Mouse (Mus musculus) stomach, embryonic 16.5 days (tissue): ENCODE measurements around the gene Gpam. TPM values are rescaled to one million over a fixed set of nuclear protein-coding genes. Genes with fewer than 3 reads are reported as not detected.

ENCODE experiments used
- ATAC-seq: fragments of 200-750 bp; cut with Nextera tagmentation; 2 replicates; pipeline ENCODE4 v1.8.0; 2017; ENCODE audit warnings: moderate number of reproducible peaks, moderate TSS enrichment; ENCODE audit not compliant: insufficient read depth, low FRiP score
- H3K27ac ChIP-seq: fragments of 300-500 bp; sonication (generic); 2 replicates; pipeline ENCODE4 v1.5.1; 2014; ENCODE audit warnings: low read length
- H3K27me3 ChIP-seq: fragments of 300-500 bp; sonication (generic); 2 replicates; pipeline ENCODE4 v1.6.1; 2014; ENCODE audit warnings: low read length, control low read depth, mixed read lengths; ENCODE audit not compliant: control insufficient read depth, insufficient read depth
- H3K36me3 ChIP-seq: fragments of 300-500 bp; sonication (generic); 2 replicates; pipeline ENCODE4 v1.6.1; 2014; ENCODE audit warnings: low read length; ENCODE audit not compliant: control insufficient read depth, insufficient read depth
- H3K4me1 ChIP-seq: fragments of 300-500 bp; sonication (generic); 2 replicates; pipeline ENCODE4 v1.6.1; 2014; ENCODE audit warnings: low read length, control low read depth, mixed read lengths; ENCODE audit not compliant: control insufficient read depth, insufficient read depth
- H3K4me2 ChIP-seq: fragments of 300-500 bp; sonication (generic); 2 replicates; pipeline ENCODE4 v1.6.1; 2014; ENCODE audit warnings: low read depth, low read length, mixed read lengths
- H3K4me3 ChIP-seq: fragments of 300-500 bp; sonication (generic); replicated peaks from 2 replicates; pipeline ENCODE4 v1.5.1; 2014; ENCODE audit warnings: mild to moderate bottlenecking, low read length
- H3K9ac ChIP-seq: fragments of 300-500 bp; sonication (generic); 2 replicates; pipeline ENCODE4 v1.6.1; 2014; ENCODE audit warnings: low read length
- H3K9me3 ChIP-seq: fragments of 300-500 bp; sonication (generic); replicated peaks from 2 replicates; pipeline ENCODE4 v1.6.1; 2016; ENCODE audit warnings: low read length, control low read depth; ENCODE audit not compliant: control insufficient read depth
- WGBS: fragments of 180-500 bp; shearing (Covaris S2); extraction: QIAGEN DNeasy Blood & Tissue Kit; methylation state at CpG from one replicate; pipeline ENCODE4 v1.1.7; 2014; 5-methylcytosine and 5-hydroxymethylcytosine counted together
- polyA plus RNA-seq: library from polyadenylated mRNA; unstranded; fragments of >200 nt; fragmentation: Nextera tagmentation; extraction: Ambion mirVana; gene quantifications from 2 replicates; pipeline ENCODE4 v1.2.1, GENCODE M21; 2015

The Gpam gene
- polyA plus RNA-seq, 1 experiment from 2014 or later, result 23.3 TPM

DNA sequence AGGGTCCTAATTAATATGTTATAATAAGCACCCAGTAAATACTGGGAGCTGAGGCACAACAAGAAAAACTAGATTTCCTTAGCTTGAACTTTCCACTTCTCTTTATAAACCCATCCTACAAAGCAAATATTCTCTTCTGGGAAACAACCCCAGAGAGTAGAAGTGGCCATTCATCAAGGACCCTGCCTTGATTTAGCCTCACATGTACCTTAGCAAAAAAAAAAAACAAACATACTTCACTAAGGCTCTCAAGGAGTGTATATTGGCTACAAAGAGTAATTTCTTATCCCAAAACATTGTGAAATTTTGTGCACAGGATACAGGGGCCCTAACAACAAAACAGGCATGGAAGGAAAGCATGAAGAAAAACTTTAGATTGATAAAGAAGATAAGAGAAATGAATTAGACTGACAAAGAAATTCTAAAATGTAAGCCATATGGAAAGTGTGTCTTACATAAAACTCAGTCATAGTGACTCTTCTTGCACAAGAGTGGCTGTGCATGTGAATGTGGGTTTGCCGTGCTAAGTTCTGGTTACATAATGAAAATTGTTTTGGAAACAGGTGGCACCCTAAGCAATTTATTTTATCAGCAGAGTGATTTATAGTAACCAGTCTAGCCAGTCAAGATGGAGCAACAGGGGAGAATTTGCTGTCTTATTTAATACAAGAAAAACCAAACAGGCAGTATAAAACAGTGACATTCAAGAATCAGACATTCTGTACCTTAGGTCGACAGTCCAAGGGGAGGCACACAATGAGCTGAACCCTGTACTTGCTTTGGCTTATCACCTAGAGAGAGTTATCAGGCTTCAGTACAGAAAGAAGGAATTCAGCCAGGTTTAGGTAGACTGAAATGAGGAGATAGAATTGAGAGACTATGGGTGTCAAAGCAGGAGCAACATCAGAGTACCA, 26.6 kb downstream of the Gpam start:
- Histone ChIP-seq H3K4me3 (peak overlapping the region; percentile 96), H3K27me3 (no peaks in the 10 kb centered on the region), H3K27ac (peak overlapping the region; percentile 90), H3K9me3 (no peaks in the 10 kb centered on the region), H3K9ac (peak overlapping the region; percentile 92), H3K4me1 (peaks cover 19% of the 10 kb centered on the region), H3K36me3 (no peaks in the 10 kb centered on the region), H3K4me2 (peak overlapping the region; percentile 96)
- WGBS, result 53% methylated on average over 2 of the region's 2 CpGs
- no peak for ATAC-seq

DNA sequence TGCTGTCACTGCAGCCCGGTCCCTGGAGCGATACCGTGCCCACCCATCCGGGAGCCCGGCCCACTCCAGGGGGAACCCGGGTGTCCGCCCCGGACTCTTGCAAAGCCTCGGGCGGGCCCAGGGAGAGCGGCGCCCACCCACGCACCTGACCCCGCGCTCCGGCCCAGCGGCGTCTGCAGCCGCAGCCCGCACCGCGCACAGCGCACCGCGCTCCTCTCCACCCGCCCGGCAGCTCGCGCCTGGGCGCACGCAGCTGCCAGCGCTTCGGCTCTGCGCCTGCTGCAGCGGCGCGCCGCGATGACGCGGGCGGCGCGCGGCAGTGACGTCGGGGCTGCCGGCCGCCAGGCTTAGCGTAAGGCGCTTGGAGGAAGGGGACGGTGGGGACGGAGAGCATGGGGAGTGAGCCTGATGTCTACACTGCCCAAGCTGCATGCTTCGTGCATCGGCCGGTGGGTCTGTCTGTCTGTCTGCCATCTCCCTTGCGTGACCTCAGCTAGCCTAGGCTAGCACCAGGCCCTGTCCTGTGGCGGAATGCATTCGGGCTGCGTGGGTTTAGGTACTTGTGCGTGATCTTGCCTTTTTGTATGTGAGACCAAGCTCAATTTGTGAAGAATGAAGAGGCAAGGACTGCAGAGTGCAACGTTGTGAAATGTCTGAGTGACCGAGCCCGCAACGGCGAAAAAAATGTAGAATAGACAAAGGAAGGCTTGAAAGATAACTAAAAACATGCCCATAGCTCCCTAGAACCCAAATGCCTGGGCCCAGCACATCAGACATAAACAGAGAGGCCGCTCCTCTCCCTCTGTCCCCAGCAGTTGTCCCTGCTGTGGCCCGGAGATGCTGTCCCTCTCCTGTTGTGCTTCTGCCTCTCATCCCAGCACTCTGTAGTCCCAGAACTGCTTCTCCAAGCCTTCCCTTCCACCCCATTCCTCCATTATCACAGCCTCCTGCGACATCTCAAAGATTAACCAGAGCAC, 27.6 kb downstream of the Gpam start:
- 1% methylated on average over 69 of the region's 69 CpGs for WGBS
- peak; percentile 88 for ATAC-seq

DNA sequence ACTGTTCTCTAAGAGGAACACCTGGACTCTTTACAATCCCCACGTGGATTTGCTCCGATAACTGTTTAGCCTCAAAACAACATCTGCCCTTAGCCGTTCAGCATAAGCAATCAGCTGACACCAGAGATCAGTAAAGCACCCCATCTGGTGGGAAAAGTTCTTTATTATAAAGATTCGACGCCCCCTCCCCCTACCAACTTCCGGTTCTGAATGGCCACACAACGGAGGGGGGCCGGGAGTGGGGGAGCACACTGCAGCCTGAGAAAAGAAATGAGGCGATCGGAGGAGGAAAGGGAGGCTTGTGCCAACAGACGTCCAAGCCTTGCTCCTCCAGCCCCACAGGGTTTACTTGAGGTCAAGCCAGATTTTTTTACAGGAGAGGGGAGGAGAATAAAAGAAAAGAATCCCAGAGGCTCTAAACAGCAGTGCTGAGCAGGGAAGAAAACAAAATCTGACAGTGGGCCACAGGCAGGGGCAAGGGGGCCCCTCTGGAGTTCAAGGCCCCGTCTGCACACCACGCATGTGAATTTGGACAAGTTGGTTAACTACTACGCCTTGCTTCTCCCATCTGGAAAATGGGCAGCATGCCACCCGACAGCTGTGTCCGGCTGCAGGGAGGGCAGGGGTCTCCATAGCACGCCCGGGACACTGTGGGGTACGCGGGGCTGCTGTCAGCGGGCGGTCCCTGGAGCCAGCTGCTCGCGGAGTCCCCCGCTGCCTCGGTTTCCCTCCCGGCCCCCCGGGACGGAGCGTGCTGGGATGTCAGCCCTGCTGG, 28.4 kb downstream of the Gpam start:
- H3K27ac ChIP-seq, result peak overlapping the region; percentile 90
- ATAC-seq, result peak; percentile 71
- H3K9me3 ChIP-seq, result no peaks in the 10 kb centered on the region
- H3K4me2 ChIP-seq, result peak overlapping the region; percentile 96
- no peaks in the 10 kb centered on the region for H3K27me3 ChIP-seq
- H3K4me3 ChIP-seq, result peak overlapping the region; percentile 96
- WGBS, result under 1% methylated on average over 30 of the region's 30 CpGs
- no peaks in the 10 kb centered on the region for H3K36me3 ChIP-seq
- peak overlapping the region; percentile 92 for H3K9ac ChIP-seq
- peaks cover 19% of the 10 kb centered on the region for H3K4me1 ChIP-seq

More for the DNA sequence above, 27.6 kb downstream of the Gpam start:
- no peaks in the 10 kb centered on the region for H3K9me3 ChIP-seq
- H3K9ac ChIP-seq, result peak overlapping the region; percentile 92
- H3K4me3 ChIP-seq, result peak overlapping the region; percentile 96
- peak overlapping the region; percentile 96 for H3K4me2 ChIP-seq
- H3K27ac ChIP-seq, result peak overlapping the region; percentile 90
- H3K27me3 ChIP-seq, result no peaks in the 10 kb centered on the region
- peaks cover 19% of the 10 kb centered on the region for H3K4me1 ChIP-seq
- H3K36me3 ChIP-seq, result no peaks in the 10 kb centered on the region

DNA sequence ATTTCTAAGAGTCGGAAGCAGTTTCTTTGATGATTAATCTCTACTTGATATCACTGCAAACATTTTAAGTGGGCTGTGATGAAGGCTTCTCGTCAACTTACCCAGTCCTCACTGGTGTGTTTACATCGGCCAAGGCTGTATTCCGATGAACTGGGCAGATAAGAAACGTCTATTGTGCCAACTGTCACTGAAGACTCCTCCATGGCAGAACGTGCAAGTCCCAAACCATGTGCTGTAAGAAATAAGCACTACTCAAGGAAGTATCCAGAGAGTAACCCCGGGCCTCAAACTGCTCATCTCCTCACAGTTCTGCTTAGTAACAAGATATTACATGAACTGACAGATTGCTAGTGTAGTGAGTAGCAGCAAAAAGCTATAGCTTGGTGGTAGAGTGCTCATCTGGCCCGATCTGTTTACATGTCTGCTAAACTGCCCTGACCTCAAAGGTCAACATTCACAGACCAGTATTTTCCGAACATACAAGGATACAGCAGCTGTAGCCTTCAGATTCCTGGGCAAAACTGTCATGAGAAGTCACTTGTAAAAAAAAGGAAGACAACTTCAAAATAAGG, 29.6 kb downstream of the Gpam start:
- Histone ChIP-seq H3K27ac (peak overlapping the region; percentile 22; the same call in 1 of the 2 replicates), H3K4me2 (peak overlapping the region; percentile 9; the same call in 1 of the 2 replicates)

DNA sequence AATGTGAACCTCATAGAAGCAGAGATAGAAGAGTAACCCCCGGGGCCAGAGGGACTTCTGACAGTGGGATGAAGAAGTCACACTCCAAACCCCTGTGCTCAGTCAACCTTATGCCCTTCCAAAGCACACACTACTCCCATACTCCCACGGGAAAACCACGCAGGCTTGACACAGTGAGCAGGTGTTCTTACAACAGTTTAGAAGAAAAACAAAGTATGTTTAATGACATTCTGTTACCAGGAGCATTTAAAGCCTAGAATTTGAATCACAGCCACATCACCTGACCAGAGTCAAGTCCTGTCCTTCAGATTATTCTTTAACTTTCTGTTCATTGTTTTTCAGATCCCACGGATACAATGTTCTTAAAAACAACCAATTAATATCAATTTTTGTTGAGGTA, 30.4 kb downstream of the Gpam start:
- no peaks in the 10 kb centered on the region for H3K36me3 ChIP-seq
- no peak overlapping the region for H3K4me3 ChIP-seq
- ATAC-seq, result no peak
- WGBS, result 67% methylated on average over 4 of the region's 4 CpGs
- H3K9ac ChIP-seq, result no peak overlapping the region
- peaks cover 20% of the 10 kb centered on the region for H3K4me1 ChIP-seq
- no peaks in the 10 kb centered on the region for H3K27me3 ChIP-seq
- no peaks in the 10 kb centered on the region for H3K9me3 ChIP-seq
- H3K27ac ChIP-seq, result no peak overlapping the region
- H3K4me2 ChIP-seq, result no peak overlapping the region

More for the DNA sequence above, 29.6 kb downstream of the Gpam start:
- Histone ChIP-seq H3K4me3 (no peak overlapping the region), H3K4me1 (peaks cover 16% of the 10 kb centered on the region), H3K36me3 (no peaks in the 10 kb centered on the region), H3K9me3 (no peaks in the 10 kb centered on the region), H3K9ac (peak overlapping the region; percentile 21; the same call in 1 of the 2 replicates), H3K27me3 (no peaks in the 10 kb centered on the region)
- WGBS, result 24% methylated on average over 9 of the region's 9 CpGs
- ATAC-seq, result no peak

DNA sequence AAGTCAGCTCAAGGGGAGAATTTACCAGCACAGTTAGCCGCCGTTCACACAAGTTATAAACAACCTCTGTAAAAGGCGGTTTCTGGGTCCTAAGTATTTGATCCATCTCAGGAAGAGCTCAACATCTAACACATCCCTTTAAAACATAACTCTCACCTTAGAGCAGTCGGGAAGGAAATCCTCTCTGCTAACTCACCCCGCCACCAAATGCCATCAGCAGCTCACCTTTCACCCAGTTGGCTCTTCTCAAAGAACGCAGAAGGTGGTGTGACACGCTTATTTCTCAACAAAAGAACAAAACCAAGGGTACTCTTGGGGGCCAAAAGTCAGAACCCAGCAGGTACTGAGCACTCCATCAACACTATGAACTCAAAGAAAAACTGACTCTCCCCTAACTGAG, 31.5 kb downstream of the Gpam start:
- 59% methylated on average over 7 of the region's 7 CpGs for WGBS
- Histone ChIP-seq H3K27me3 (no peaks in the 10 kb centered on the region), H3K4me1 (peaks cover 21% of the 10 kb centered on the region), H3K4me2 (no peak overlapping the region), H3K27ac (no peak overlapping the region), H3K4me3 (no peak overlapping the region), H3K9ac (no peak overlapping the region), H3K9me3 (no peaks in the 10 kb centered on the region), H3K36me3 (no peaks in the 10 kb centered on the region)
- no peak for ATAC-seq

DNA sequence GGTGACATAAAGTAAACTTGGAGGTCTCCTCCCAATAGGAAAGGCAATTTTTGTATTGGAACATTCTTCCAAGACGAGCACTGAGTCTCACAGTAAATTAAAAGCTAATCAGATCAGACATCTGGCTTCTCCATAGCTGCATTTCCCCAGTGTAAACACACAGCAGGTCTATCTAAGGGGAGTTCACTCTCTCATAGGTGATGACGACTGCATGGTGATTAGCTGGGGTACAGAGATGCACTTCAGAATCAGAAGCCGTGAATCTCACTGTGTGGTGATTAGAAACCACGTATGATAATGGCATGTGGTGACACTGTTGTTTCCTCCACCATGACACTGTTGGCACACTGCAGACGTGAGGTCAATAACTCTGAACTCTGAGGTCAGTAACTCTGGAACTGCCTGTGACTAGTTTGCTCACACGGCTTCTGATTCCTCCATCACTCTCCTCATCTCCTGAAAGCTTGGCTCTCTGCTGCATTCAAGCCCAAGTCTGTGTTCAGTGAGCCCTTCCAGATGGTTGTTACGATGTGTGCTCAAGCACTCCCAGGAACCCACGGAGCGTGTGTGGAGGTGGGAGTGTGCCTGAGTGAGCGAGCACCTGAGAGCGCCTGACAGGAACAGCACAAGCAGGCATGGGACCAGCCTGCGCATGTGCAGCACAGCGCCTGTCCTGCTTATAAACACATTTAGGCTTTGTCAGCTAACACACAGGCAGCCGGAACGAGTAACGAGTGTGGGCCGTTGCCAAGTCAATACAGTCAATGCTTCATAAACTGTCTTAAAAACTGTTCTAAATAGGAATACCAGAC, 35.2 kb downstream of the Gpam start:
- Histone ChIP-seq H3K4me3 (no peak overlapping the region), H3K36me3 (peaks cover 11% of the 10 kb centered on the region; the same call in 1 of the 2 replicates), H3K27me3 (no peaks in the 10 kb centered on the region), H3K27ac (no peak overlapping the region), H3K4me2 (no peak overlapping the region), H3K4me1 (peaks cover 5% of the 10 kb centered on the region; the same call in 1 of the 2 replicates), H3K9me3 (no peaks in the 10 kb centered on the region), H3K9ac (no peak overlapping the region)
- WGBS, result 66% methylated on average over 17 of the region's 17 CpGs
- ATAC-seq, result peak; percentile 33; the same call in 1 of the 2 replicates
